Mouse (Mus musculus): ENCODE measurements around the gene Itgb8. TPM values are rescaled to one million over a fixed set of nuclear protein-coding genes. Genes with fewer than 3 reads are reported as not detected.

Itgb8 gene
- polyA plus RNA-seq, 2 experiments = 0.02 TPM; not detected in 1

- no peaks in the 10 kb centered on the region for H3K4me1 ChIP-seq (replicated peaks; ENCODE audit: control insufficient read depth in 2 of 2, insufficient read depth in 2 of 2, low read length in 1 of 2)
- DNase-seq (ENCODE audit: low read depth in 3 of 3, low spot score in 3 of 3) (no peak), ATAC-seq (ENCODE audit: insufficient read depth) (no peak)
- TF ChIP-seq CTCF (IDR thresholded peaks at IDR 0.05; ENCODE audit: low read depth) (no peak), EP300 (IDR thresholded peaks at IDR 0.05; ENCODE audit: low read depth) (no peak)
- WGBS (ENCODE audit: insufficient replicate concordance) = 55% methylated on average over 2 of the region's 2 CpGs
- no peaks in the 10 kb centered on the region for H3K27me3 ChIP-seq (ENCODE audit: control insufficient read depth, insufficient read depth, low read length)
- no peak overlapping the region for H3K9ac ChIP-seq (replicated peaks)
- no peak overlapping the region for H3K4me2 ChIP-seq (ENCODE audit: low read depth)
- no peak overlapping the region for H3K27ac ChIP-seq
- no peaks in the 10 kb centered on the region for H3K9me3 ChIP-seq (ENCODE audit: control insufficient read depth, low read length)
- H3K36me3 ChIP-seq (replicated peaks; ENCODE audit: control insufficient read depth, insufficient read depth, low read depth) = no peaks in the 10 kb centered on the region
- H3K4me3 ChIP-seq (ENCODE audit: insufficient read depth in 1 of 2, low read depth in 2 of 2, low read length in 2 of 2) = no peak overlapping the region
These were observed 34.2 kb downstream of the Itgb8 start for GRCm38 (mm10) chr12:119204411-119204810.

- Histone ChIP-seq H3K27ac (no peak overlapping the region), H3K4me2 (ENCODE audit: low read depth) (no peak overlapping the region), H3K4me3 (ENCODE audit: insufficient read depth in 1 of 2, low read depth in 2 of 2, low read length in 2 of 2) (no peak overlapping the region), H3K27me3 (ENCODE audit: control insufficient read depth, insufficient read depth, low read length) (no peaks in the 10 kb centered on the region), H3K9me3 (ENCODE audit: control insufficient read depth, low read length) (no peaks in the 10 kb centered on the region), H3K9ac (replicated peaks) (no peak overlapping the region), H3K4me1 (replicated peaks; ENCODE audit: control insufficient read depth in 2 of 2, insufficient read depth in 2 of 2, low read length in 1 of 2) (no peaks in the 10 kb centered on the region), H3K36me3 (replicated peaks; ENCODE audit: control insufficient read depth, insufficient read depth, low read depth) (no peaks in the 10 kb centered on the region)
- 71% methylated on average over 2 of the region's 2 CpGs for WGBS (ENCODE audit: insufficient replicate concordance)
- no peak for ATAC-seq (ENCODE audit: insufficient read depth)
- DNase-seq (ENCODE audit: low read depth in 3 of 3, low spot score in 3 of 3) = no peak
- TF ChIP-seq EP300 (IDR thresholded peaks at IDR 0.05; ENCODE audit: low read depth) (no peak), CTCF (IDR thresholded peaks at IDR 0.05; ENCODE audit: low read depth) (no peak)
These were observed 35.8 kb downstream of the Itgb8 start for GRCm38 (mm10) chr12:119202766-119203165.

GRCm38 (mm10) chr12:119195145-119195544 lies 43.5 kb downstream of the Itgb8 start:
- no peak overlapping the region for H3K4me2 ChIP-seq (ENCODE audit: low read depth)
- H3K4me1 ChIP-seq (replicated peaks; ENCODE audit: control insufficient read depth in 2 of 2, insufficient read depth in 2 of 2, low read length in 1 of 2) = no peaks in the 10 kb centered on the region
- H3K36me3 ChIP-seq (replicated peaks; ENCODE audit: control insufficient read depth, insufficient read depth, low read depth) = no peaks in the 10 kb centered on the region
- no peaks in the 10 kb centered on the region for H3K27me3 ChIP-seq (ENCODE audit: control insufficient read depth, insufficient read depth, low read length)
- H3K9ac ChIP-seq (replicated peaks) = no peak overlapping the region
- ATAC-seq (ENCODE audit: insufficient read depth) (no peak), DNase-seq (ENCODE audit: low read depth in 3 of 3, low spot score in 3 of 3) (no peak)
- no peak overlapping the region for H3K27ac ChIP-seq
- H3K4me3 ChIP-seq (ENCODE audit: insufficient read depth in 1 of 2, low read depth in 2 of 2, low read length in 2 of 2) = no peak overlapping the region
- H3K9me3 ChIP-seq (ENCODE audit: control insufficient read depth, low read length) = no peaks in the 10 kb centered on the region
- TF ChIP-seq EP300 (IDR thresholded peaks at IDR 0.05; ENCODE audit: low read depth) (no peak), CTCF (IDR thresholded peaks at IDR 0.05; ENCODE audit: low read depth) (no peak)

- Histone ChIP-seq H3K27me3 (ENCODE audit: control insufficient read depth, insufficient read depth, low read length) (no peaks in the 10 kb centered on the region), H3K4me3 (ENCODE audit: insufficient read depth in 1 of 2, low read depth in 2 of 2, low read length in 2 of 2) (no peak overlapping the region), H3K27ac (no peak overlapping the region), H3K9me3 (ENCODE audit: control insufficient read depth, low read length) (no peaks in the 10 kb centered on the region), H3K4me2 (ENCODE audit: low read depth) (no peak overlapping the region), H3K9ac (replicated peaks) (no peak overlapping the region), H3K4me1 (replicated peaks; ENCODE audit: control insufficient read depth in 2 of 2, insufficient read depth in 2 of 2, low read length in 1 of 2) (no peaks in the 10 kb centered on the region), H3K36me3 (replicated peaks; ENCODE audit: control insufficient read depth, insufficient read depth, low read depth) (no peaks in the 10 kb centered on the region)
- 70% methylated on average over 8 of the region's 8 CpGs for WGBS (ENCODE audit: insufficient replicate concordance)
- ATAC-seq (ENCODE audit: insufficient read depth) = no peak
- TF ChIP-seq CTCF (IDR thresholded peaks at IDR 0.05; ENCODE audit: low read depth) (no peak), EP300 (IDR thresholded peaks at IDR 0.05; ENCODE audit: low read depth) (no peak)
- DNase-seq (ENCODE audit: low read depth in 3 of 3, low spot score in 3 of 3) = no peak
These were observed 48.8 kb downstream of the Itgb8 start for GRCm38 (mm10) chr12:119189814-119190213.

GRCm38 (mm10) chr12:119185441-119185840 lies 53.2 kb downstream of the Itgb8 start:
- H3K36me3 ChIP-seq (replicated peaks; ENCODE audit: control insufficient read depth, insufficient read depth, low read depth) = no peaks in the 10 kb centered on the region
- DNase-seq (ENCODE audit: low read depth in 3 of 3, low spot score in 3 of 3) (no peak), ATAC-seq (ENCODE audit: insufficient read depth) (no peak)
- no peak overlapping the region for H3K27ac ChIP-seq
- H3K9me3 ChIP-seq (ENCODE audit: control insufficient read depth, low read length) = no peaks in the 10 kb centered on the region
- H3K4me1 ChIP-seq (replicated peaks; ENCODE audit: control insufficient read depth in 2 of 2, insufficient read depth in 2 of 2, low read length in 1 of 2) = no peaks in the 10 kb centered on the region
- H3K4me2 ChIP-seq (ENCODE audit: low read depth) = no peak overlapping the region
- no peak overlapping the region for H3K4me3 ChIP-seq (ENCODE audit: insufficient read depth in 1 of 2, low read depth in 2 of 2, low read length in 2 of 2)
- H3K9ac ChIP-seq (replicated peaks) = no peak overlapping the region
- no peaks in the 10 kb centered on the region for H3K27me3 ChIP-seq (ENCODE audit: control insufficient read depth, insufficient read depth, low read length)
- WGBS (ENCODE audit: insufficient replicate concordance) = 43% methylated on average over 1 of the region's 1 CpGs
- TF ChIP-seq CTCF (IDR thresholded peaks at IDR 0.05; ENCODE audit: low read depth) (no peak), EP300 (IDR thresholded peaks at IDR 0.05; ENCODE audit: low read depth) (no peak)

Data from liver, embryonic 14.5 days (tissue).